Mouse (Mus musculus): ENCODE results near the gene Gm8281. TPM values are rescaled to one million over a fixed set of nuclear protein-coding genes. Genes with fewer than 3 reads are reported as not detected.

Gm8281 gene
- 8.6 and 14.2 TPM in 2 replicates for polyA plus RNA-seq (2015; fragmentation: Nextera tagmentation; extraction: Ambion mirVana)

GRCm38 (mm10) chr14:5070611-5071490 lies at the start of gene Gm8281:
Gm8281 (plus strand) TSS chr14:5071040.

GRCm38 (mm10) chr14:5050329-5050728 lies 20.5 kb upstream of the Gm8281 start, which contains the start of gene 4930555G01Rik:
4930555G01Rik (plus strand) TSS chr14:5050629.

GRCm38 (mm10) chr14:5131219-5131618 lies 60.4 kb downstream of the Gm8281 start, which contains the start of gene Gm8279:
Gm8279 (plus strand) TSS chr14:5131519.

Other genes starting within 250 kb of the Gm8281 start
- not detected in 2 replicates for gene Gm3269, start 232.9 kb upstream of the Gm8281 start, polyA plus RNA-seq (2015; fragmentation: Nextera tagmentation; extraction: Ambion mirVana)
- 3.1 and 3.3 TPM in 2 replicates for gene Gm3264, start 215.5 kb upstream of the Gm8281 start, polyA plus RNA-seq (2015; fragmentation: Nextera tagmentation; extraction: Ambion mirVana)
- gene Gm3278, start 178.6 kb upstream of the Gm8281 start, polyA plus RNA-seq (2015; fragmentation: Nextera tagmentation; extraction: Ambion mirVana) = 0.17 and 0.27 TPM in 2 replicates
- not detected in 2 replicates for gene Gm8297, start 87.1 kb upstream of the Gm8281 start, polyA plus RNA-seq (2015; fragmentation: Nextera tagmentation; extraction: Ambion mirVana)
- not detected in 2 replicates for gene Gm3298, start 55.1 kb upstream of the Gm8281 start, polyA plus RNA-seq (2015; fragmentation: Nextera tagmentation; extraction: Ambion mirVana)
- gene 4930555G01Rik, start 20.4 kb upstream of the Gm8281 start, polyA plus RNA-seq (2015; fragmentation: Nextera tagmentation; extraction: Ambion mirVana) = not detected in 2 replicates
- gene Gm8279, start 60.5 kb downstream of the Gm8281 start, polyA plus RNA-seq (2015; fragmentation: Nextera tagmentation; extraction: Ambion mirVana) = not detected in 2 replicates
- not detected in 2 replicates for gene Gm3317, start 93.5 kb downstream of the Gm8281 start, polyA plus RNA-seq (2015; fragmentation: Nextera tagmentation; extraction: Ambion mirVana)
- gene Gm8271, start 114.8 kb downstream of the Gm8281 start, polyA plus RNA-seq (2015; fragmentation: Nextera tagmentation; extraction: Ambion mirVana) = not detected in 2 replicates
- gene Gm3526, start 189.5 kb downstream of the Gm8281 start, polyA plus RNA-seq (2015; fragmentation: Nextera tagmentation; extraction: Ambion mirVana) = not detected in 2 replicates

Data from neural tube, postnatal 0 days (tissue).